7 mouse cellular contexts compared by ENCODE assay signal in the genomic region with DNA sequence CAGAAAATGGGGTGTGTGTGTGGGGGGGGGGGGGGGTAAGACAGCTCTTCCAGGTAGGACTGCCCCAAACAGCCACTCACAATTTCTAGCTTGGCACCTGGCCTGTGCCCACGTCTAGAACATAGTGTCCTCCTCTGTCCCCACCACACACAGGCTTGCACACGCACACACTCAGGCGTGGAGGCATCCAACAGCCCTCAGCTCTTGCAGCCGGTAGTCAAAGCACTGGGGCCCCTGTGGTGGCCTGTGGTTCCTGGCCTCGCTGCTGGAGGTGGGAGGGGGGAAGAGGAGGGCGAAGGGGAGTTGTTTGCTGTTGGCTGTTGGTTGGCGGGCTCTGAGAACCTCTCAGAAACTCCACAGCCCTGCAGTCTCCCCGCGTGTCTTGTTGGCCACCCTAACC. TPM values are rescaled to one million over a fixed set of nuclear protein-coding genes. Genes with fewer than 3 reads are reported as not detected.
A peak's percentile ranks its signal among the peaks of the same experiment; 100 is the strongest.
DNase-seq lines count a peak whose midpoint lies in the region; ATAC-seq and TF ChIP-seq lines count a peak whose summit lies in the region.

No protein-coding gene starts in this region.

- whole genome bisulfite sequencing in liver, adult 2 months: 6% methylated on average over 9 of the region's 9 CpGs
- WGBS in forebrain, embryonic 11.5 days: 0% methylated on average over 9 of the region's 9 CpGs
- WGBS in intestine, embryonic 15.5 days: under 1% methylated on average over 9 of the region's 9 CpGs
- WGBS in neural tube, embryonic 15.5 days: under 1% methylated on average over 9 of the region's 9 CpGs

- H3K9me3 ChIP-seq in forebrain, embryonic 11.5 days (ENCODE audit: control insufficient read depth, low read length): no peaks in the 10 kb centered on the region
- H3K9me3 ChIP-seq in intestine, embryonic 15.5 days: no peaks in the 10 kb centered on the region
- H3K9me3 ChIP-seq in neural tube, embryonic 15.5 days (replicated peaks): no peaks in the 10 kb centered on the region

- no peak overlapping the region for H3K9ac ChIP-seq in liver, adult 2 months (ENCODE audit: low read depth, low read length)
- peak overlapping the region; percentile 45 for H3K9ac ChIP-seq in forebrain, embryonic 11.5 days (ENCODE audit: low read length)
- no peak overlapping the region for H3K9ac ChIP-seq in intestine, embryonic 15.5 days
- H3K9ac ChIP-seq in neural tube, embryonic 15.5 days (replicated peaks): peak overlapping the region; percentile 89

- no peak overlapping the region for H3K27ac ChIP-seq in liver, adult 2 months (replicated peaks; ENCODE audit: insufficient read depth, low read depth, low read length)
- H3K27ac ChIP-seq in forebrain, embryonic 11.5 days (ENCODE audit: low read depth, low read length): no peak overlapping the region
- no peak overlapping the region for H3K27ac ChIP-seq in intestine, embryonic 15.5 days
- peak overlapping the region; percentile 13; the same call in 1 of the 2 replicates for H3K27ac ChIP-seq in neural tube, embryonic 15.5 days (replicated peaks)

- no peaks in the 10 kb centered on the region for H3K36me3 ChIP-seq in liver, adult 2 months (ENCODE audit: control insufficient read depth, insufficient read depth, low read length)
- no peaks in the 10 kb centered on the region for H3K36me3 ChIP-seq in forebrain, embryonic 11.5 days (ENCODE audit: control insufficient read depth, insufficient read depth, low read length)
- no peaks in the 10 kb centered on the region for H3K36me3 ChIP-seq in intestine, embryonic 15.5 days
- H3K36me3 ChIP-seq in neural tube, embryonic 15.5 days: no peaks in the 10 kb centered on the region

- H3K4me1 ChIP-seq in liver, adult 2 months (ENCODE audit: control insufficient read depth, insufficient read depth, low read length): no peaks in the 10 kb centered on the region
- H3K4me1 ChIP-seq in forebrain, embryonic 11.5 days (replicated peaks; ENCODE audit: control insufficient read depth, insufficient read depth, low read length): peaks cover 15% of the 10 kb centered on the region
- peaks cover 14% of the 10 kb centered on the region for H3K4me1 ChIP-seq in intestine, embryonic 15.5 days (replicated peaks)
- peaks cover 50% of the 10 kb centered on the region for H3K4me1 ChIP-seq in neural tube, embryonic 15.5 days

- H3K4me2 ChIP-seq in forebrain, embryonic 11.5 days (ENCODE audit: low read depth, low read length, severe bottlenecking): peak overlapping the region; percentile 99
- H3K4me2 ChIP-seq in intestine, embryonic 15.5 days (replicated peaks): peak overlapping the region; percentile 99
- H3K4me2 ChIP-seq in neural tube, embryonic 15.5 days: peak overlapping the region; percentile 99

- 0 out of 2 replicates have a peak, but pooled peaks have one; percentile 2 for ATAC-seq in forebrain, embryonic 11.5 days (replicated peaks; ENCODE audit: low FRiP score)
- ATAC-seq in intestine, embryonic 15.5 days: 0 out of 2 replicates have a peak, but pooled peaks have one; percentile 18
- no peak for ATAC-seq in neural tube, embryonic 15.5 days (ENCODE audit: low FRiP score)

- H3K4me3 ChIP-seq in liver, adult 2 months (ENCODE audit: insufficient read depth, low read depth, low read length): peak overlapping the region; percentile 13; the same call in 1 of the 2 replicates
- H3K4me3 ChIP-seq in forebrain, embryonic 11.5 days (ENCODE audit: low read depth, low read length): peak overlapping the region; percentile 61
- peak overlapping the region; percentile 69 for H3K4me3 ChIP-seq in intestine, embryonic 15.5 days (replicated peaks)
- H3K4me3 ChIP-seq in neural tube, embryonic 15.5 days (replicated peaks): peak overlapping the region; percentile 79

- no peak for TF ChIP-seq CTCF in liver, adult 2 months (IDR thresholded peaks at IDR 0.05; ENCODE audit: low read depth, low read length)

- no peaks in the 10 kb centered on the region for H3K79me2 ChIP-seq in liver, adult 2 months (ENCODE audit: control insufficient read depth, insufficient read depth, low read length)

- TF ChIP-seq POLR2A in liver, adult 2 months (IDR thresholded peaks at IDR 0.05; ENCODE audit: extremely low read depth, insufficient read depth, low read length): no peak

- DNase-seq in liver, adult 2 months (ENCODE audit: extremely low read depth, low read depth, low spot score): no peak
- no peak for DNase-seq in liver
- DNase-seq in forebrain, embryonic 11.5 days (ENCODE audit: low spot score): no peak
- DNase-seq in layer of hippocampus, postnatal 10 days (ENCODE audit: low spot score in 2 of 2): no peak
- DNase-seq in adrenal gland, adult 18-20 months (ENCODE audit: low spot score in 2 of 2): no peak

- H3K27me3 ChIP-seq in liver, adult 2 months (ENCODE audit: control insufficient read depth, insufficient read depth, low read length): peaks cover 8% of the 10 kb centered on the region
- H3K27me3 ChIP-seq in forebrain, embryonic 11.5 days (ENCODE audit: control insufficient read depth, insufficient read depth, low read length): peaks cover 75% of the 10 kb centered on the region
- H3K27me3 ChIP-seq in intestine, embryonic 15.5 days (replicated peaks): peaks cover 92% of the 10 kb centered on the region
- peaks cover 65% of the 10 kb centered on the region for H3K27me3 ChIP-seq in neural tube, embryonic 15.5 days (replicated peaks)

RNA-seq across cellular contexts. Expression of a gene that starts 0.9 kb away (rescaled TPM):
- total RNA-seq in liver, adult 2 months (2014; rRNA removed): 0.46 and 0.81 TPM in 2 replicates
- polyA plus RNA-seq in liver, adult 2 months (2012; rRNA removed): 0.57 and 1.6 TPM in 2 replicates
- 2.9 and 3.7 TPM in 2 replicates for polyA plus RNA-seq in forebrain, embryonic 11.5 days (2014; fragmentation: Nextera tagmentation; extraction: Ambion mirVana)
- 2.3 and 2.4 TPM in 2 replicates for polyA plus RNA-seq in intestine, embryonic 15.5 days (2015; fragmentation: Nextera tagmentation; extraction: Ambion mirVana)
- polyA plus RNA-seq in neural tube, embryonic 15.5 days (2015; fragmentation: Nextera tagmentation; extraction: Ambion mirVana): 12.1 and 12.7 TPM in 2 replicates
- 10 to 100 TPM; 89.8 to 92.8 TPM for total RNA-seq in layer of hippocampus, postnatal 10 days (2021)
- total RNA-seq in adrenal gland, adult 18-20 months (2021): 1 to 10 TPM; 7.4 to 9.1 TPM

Comparison
In these comparisons a context has a peak if more than half of its experiments do, and no peak if none do; other contexts are left out.
1. H3K4me3 ChIP-seq: peak in every context shown above with its lines; median percentile 79 in neural tube, embryonic 15.5 days; 69 in intestine, embryonic 15.5 days; 61 in forebrain, embryonic 11.5 days; 13 in liver, adult 2 months.
2. H3K9ac ChIP-seq: peak in forebrain, embryonic 11.5 days (single experiment) and neural tube, embryonic 15.5 days (single experiment); none in liver, adult 2 months (single experiment) and intestine, embryonic 15.5 days (single experiment).
3. Peak in every context shown above with its lines, with median percentiles within 50 percentile points of each other: H3K4me2 ChIP-seq.